Mouse (Mus musculus) megakaryocyte progenitor cell, adult 5-6 weeks (primary cell): ENCODE data around the gene Med12l. TPM values are rescaled to one million over a fixed set of nuclear protein-coding genes. Genes with fewer than 3 reads are reported as not detected.
A peak's percentile ranks its signal among the peaks of the same experiment; 100 is the strongest.

Source experiments
- ATAC-seq: replicated peaks from 2 replicates; pipeline ENCODE4 v1.8.0; 2016; ENCODE audit warnings: mild to moderate bottlenecking, moderate TSS enrichment, inconsistent platforms; ENCODE audit not compliant: poor library complexity
- total RNA-seq, 2 experiments: library from RNA; stranded (forward) in 1 of 2; stranded (reverse) in 1 of 2; fragments of 157-497, 149-512 nt in 1 of 2; fragments of 200-1000 nt in 1 of 2; gene quantifications; 2 replicates each; pipeline versions ENCODE4 v1.2.3 to v1.2.4; 2015 to 2017

Med12l gene
- total RNA-seq, 2 experiments from 2014 or later = 1.2 to 1.8 TPM

DNA sequence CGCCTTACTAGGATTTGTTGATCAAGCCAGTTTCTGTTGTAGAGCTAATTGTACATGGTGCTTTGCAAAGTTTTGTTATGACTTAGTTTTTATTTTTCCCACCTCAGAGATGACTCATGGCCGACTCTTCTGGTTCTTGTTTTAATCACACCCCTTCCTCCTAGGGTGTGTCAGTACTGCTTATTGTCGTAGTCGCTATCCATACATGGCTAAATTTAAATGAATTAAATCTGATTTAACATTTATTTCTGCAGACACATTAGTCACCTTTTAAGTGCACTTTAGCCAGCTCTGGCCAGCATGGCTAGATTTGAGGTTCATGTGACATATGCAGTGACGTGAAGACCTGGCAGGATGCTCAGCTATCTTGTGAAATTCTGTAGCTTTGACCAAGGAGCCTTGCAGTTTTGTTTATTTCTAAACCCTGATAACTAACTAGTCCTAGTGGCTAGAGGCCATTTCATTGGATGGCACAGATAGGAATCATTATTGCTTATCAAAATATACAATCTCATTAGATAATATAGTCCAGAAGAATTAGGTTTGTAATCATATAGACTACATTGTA is 291.0 kb downstream of the Med12l start:
- no peak for ATAC-seq

DNA sequence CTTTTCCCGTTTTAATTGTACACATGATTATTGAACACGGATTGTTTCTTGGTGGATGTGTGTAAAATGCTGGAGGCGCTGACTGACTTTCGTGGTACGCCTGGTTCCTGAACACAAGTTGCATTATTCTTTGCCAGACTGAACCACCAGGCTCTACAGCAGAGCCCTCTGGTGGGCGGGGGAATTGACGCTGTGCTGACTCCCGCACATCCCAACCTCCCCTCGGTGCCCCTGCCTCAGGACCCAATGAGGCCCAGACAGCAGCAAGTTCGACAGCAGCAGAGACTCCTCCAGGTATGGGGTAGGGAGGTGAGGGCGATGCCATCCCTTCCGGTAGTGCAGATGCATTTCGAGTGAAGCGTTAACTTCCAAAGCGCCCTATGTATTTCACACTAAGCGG is 292.0 kb downstream of the Med12l start:
- ATAC-seq = no peak

DNA sequence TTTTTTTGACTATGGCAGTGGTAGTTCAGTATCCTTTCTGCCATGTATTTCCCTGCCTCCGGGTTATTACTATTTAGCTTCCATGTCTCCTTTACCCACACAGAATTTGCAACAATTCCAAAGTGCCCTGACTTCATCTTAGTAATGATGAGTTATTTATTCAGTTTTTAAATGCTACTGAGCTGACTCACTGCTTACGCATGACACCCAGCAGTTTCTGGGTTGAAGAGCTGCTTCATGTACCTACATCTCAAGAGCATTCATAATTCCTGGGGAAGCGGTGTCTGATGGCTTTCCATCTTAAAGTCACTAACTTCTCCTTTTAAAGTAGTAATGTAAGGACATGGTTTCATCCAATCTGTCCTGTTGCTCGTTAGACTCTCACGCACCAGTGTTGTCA is 299.3 kb downstream of the Med12l start:
- no peak for ATAC-seq

DNA sequence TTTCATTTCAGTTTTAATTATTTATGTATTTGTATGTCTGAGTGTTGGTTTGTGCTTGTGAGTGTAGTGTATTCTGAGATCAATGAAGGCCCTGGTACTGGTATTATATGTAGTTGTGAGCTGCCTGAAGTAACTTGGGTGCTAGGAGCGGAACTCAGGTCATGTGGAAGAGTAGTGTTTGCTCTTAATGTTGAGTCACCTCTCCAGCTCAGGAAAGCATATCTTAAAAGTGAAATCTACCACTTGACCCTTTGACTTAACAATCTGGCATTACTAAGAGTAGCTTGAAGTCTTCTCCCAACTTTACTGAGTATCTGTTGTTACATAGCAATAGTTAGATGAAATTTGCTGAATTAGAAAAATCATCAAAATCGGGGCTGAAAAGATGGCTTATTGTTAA is 299.9 kb downstream of the Med12l start:
- no peak for ATAC-seq

DNA sequence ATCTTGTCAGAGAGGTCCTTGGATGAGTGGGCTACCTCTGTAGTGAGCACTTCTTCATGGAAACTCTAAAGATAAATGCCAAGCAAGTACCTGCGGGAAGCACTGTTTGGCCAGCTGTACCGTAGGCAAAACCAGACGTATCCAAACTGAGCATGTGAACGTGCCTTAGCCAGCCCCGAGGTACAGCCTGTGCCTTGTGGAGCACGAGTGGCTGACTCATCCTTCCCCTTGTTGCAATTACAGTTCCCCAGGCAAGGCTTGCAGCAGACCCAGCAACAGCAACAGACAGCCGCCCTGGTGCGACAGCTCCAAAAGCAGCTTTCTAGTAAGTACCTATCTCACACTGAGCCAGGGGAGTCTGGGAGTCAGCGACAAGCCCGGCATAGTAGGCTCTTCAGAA is 307.0 kb downstream of the Med12l start:
- ATAC-seq = peak; percentile 92

DNA sequence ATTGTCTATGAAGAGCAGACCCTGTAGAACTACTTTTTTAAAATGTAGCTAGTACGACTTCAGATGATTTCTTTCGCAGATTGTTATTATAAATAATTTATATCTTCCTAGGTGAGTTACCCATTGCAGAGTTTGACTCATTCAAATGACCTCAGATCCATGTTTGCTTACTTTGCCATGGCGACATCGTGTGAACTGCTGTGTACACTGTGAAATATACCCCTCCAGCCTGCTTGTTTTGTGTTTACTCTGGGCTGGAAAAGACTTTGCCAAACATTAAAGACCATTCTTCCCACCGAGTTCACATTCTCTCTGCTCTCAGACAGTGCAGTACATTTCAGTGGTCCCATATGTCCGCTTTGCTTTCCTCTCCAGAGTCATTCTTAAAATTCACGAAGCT is 310.5 kb downstream of the Med12l start:
- no peak for ATAC-seq

DNA sequence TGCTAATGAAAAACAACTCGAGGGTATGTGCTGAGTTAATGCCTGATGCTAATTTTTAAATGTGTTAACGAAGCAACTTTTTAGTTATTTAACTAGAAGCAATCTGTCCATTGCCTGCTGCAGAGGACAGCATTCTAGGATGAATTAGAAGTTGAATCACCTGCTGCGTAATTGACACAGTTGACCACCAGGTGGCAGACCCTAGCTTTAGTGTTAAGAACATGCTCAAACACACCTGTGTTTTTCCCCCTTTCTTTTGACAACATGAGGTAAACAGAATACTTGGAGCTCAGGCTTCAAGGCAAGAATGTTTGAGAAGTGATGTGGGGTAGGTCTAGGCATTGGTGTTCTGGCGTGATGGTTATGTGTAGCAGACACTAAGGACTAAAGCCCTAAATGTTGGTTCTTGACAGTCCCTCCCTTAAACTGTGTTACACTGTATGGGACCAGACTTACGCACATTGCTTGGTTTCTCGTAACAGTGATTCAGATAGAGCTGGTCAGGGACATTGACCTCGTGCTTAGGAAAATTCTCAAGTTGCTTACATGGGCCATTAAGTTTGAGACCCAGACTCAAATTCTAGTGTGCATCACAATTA is 315.8 kb downstream of the Med12l start:
- peak; percentile 78 for ATAC-seq

DNA sequence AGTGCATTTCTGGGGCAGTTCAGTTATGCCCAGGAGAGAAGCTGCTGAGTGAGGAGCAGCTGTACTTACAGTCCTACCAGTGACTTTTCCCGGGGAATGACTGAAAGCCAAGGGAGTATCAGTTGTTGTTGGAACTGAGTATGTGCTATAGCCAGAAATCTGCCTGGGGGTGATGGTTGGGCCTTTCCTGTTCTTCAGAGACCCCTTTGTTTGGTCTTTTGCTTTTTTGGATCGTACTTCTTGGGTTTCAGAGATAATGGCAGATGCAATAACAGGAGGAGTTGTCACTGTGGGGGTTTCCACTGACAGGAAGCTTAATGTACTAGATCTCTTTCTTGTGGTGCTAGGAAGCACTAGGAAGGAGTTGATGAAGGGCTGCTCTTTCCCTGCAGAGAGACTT is 322.9 kb downstream of the Med12l start:
- no peak for ATAC-seq

DNA sequence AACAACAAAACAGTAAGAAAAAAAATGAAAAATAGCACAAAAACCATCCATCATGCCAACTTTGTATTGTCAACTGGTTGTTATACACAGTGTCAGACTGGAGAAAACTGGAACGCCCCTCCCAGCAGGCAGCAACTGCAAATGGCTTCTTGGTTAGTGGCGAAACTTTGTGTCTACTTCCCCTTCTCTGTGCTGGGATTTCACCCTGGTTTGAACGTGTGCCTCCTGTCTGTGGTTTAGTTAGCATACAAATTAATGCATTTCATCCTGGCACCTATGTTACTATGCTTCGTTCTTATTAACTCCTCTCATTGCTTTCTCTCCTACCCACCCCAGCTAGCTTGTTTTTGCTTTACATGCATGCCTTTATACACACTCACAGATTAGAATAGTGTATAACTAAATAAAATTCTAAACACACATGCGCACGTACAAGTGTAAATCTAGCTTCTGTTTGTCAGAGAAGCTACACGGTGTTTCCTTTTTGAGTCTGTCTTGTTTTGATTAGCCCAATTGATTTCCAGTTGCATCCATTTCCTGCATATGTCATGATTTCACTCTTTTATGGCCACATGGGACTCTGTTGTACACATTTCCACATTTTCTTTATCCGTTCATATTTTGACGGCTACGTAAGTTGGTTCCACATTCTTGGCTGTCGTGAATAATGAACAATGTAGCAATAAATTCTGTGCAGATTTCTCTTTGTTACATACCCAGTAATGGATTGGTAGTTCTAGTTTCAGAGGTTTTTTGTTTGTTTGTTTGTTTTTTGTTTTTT is 336.2 kb downstream of the Med12l start:
- ATAC-seq = peak; percentile 95

DNA sequence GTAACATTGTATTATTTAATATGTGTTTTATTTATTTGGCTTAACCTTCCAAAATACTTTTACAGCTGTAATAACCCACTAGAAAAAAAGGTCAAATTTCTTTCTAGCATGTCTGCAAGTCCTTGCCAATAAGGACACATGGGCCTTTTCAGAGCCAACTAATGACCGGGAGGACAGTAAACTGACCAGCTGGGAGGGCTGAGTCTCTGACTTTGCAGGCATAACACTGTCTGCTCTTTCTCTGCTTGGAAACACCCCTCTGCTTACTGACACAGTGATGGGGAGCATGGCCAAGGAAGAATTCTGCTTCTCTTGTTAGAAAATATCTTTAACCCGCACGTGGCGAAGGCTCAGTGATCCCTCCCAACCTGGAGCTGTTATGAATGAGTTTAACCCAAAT is 337.4 kb downstream of the Med12l start:
- no peak for ATAC-seq

DNA sequence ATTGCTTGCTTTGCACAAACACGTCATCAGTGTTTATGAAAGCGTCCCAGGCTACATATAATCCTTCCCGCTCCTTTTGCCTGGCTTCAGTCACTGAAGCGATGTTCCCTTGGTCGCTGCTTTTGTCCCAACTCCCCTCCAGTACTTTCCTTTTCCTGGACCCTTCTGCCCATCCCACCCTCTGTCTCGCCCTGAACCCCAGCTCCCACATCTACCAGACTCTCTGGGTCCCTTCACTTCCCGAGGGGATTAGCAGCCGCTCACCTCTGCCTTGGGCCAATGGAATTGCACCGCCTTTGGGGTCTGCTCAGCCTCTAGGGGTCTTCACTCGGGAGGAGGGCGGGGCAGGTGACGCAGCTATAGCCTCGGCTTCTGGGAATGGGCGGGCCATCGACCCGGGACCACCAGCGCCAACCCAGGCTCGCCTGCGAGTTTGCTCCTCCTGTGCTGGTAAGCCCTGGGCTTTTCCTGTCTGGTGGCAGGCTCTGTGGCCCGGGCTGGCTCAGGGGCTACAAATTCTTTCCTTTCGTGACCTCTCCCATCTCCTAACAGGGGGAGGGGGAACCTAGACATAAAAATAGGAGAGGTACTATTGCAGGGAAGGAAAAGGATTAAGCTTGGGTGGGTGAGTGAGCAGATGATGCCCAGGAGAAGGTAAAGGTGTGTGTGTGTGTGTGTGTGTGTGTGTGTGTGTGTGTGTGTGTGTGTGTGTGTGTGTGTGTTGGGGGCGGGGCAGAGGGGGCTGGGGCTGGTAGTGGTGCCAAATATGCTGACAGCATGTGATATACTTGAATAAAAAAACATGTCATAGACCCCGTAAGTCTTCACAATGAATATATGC is 338.7 kb downstream of the Med12l start, which contains the start of gene Igsf10:
Igsf10 (minus strand) TSS at position 330 of the 841 bp plus-strand sequence.
- ATAC-seq = peak; percentile 39

DNA sequence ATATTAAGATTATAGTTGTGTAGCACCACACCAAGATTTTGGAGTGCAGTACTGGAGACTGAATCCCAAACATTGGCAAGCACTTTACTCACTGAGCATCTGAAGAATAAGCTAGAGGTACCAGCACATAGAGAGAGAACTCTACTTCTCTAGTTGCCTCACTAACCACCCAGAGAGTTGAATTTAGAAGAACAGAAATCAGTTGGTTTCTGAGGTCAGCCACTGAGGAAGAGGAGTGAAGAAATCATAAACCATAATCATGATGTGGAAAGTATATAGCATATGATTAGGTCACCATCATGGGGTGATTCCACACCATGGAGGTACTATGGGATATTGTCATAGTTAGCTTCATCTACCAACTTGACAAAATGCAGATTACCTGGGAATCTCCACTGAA is 346.1 kb downstream of the Med12l start:
- ATAC-seq = peak; percentile 100

DNA sequence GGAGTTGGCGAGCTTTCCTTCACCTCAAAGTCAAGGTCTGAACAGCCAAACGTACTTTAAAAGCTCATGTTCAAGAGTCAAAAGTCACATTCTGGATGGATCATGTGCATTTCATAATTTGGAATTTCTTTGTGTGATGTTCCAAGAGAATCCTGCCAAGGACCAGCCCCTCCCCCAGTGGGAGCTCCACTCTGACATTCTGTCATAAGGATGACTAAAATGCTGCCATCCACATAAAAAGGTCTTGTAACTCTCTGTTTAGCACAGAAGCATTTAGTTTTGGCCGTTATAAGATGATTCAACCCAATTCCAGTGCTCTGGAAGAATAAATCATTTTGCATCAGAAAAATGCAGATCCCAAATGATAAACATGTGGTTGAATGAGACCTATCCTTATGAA is 348.5 kb downstream of the Med12l start:
- ATAC-seq = no peak

DNA sequence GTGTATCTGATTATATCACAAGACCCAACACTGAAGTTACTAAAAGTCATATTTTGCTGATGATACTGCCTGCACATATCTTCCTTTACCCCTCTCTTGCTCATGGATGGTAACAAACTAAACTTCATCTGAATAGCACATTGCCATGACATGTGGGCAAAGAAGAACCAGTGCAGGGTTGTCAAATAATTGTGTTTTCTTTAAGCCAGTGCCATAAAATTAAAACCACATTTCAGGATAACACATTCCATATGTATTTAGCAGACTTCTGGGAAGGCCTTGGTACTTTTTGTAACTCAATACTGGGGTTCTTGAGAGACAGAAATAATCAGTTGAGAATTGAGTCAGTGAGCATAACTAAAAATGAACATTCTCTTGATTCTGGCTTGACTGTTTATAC is 354.5 kb downstream of the Med12l start:
- no peak for ATAC-seq

DNA sequence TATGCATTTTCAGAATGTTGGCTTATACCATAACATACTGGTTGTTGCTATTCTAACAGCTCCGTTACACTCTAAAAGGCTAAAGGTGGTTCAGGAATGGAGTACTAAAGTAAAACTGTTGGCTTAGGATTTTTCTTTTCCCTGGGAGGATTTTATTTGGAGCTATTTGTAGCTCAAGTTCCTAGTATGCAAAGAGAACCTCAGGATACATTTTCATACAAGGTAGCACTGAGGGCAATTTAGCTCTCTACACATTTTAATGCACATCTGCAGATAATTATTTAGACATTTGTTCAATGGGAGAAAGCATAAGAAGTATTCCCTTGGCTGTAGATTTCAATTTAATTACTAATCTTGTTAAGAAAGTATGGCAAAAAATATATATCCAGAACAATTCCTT is 356.3 kb downstream of the Med12l start:
- no peak for ATAC-seq

Other genes starting within 250 kb of the Med12l start
- gene Mindy4b-ps, start 183.5 kb upstream of the Med12l start, total RNA-seq (2015) = not detected in 2 replicates
- not detected in 2 replicates for gene Mindy4b-ps, start 183.5 kb upstream of the Med12l start, total RNA-seq (2017)
- gene Clrn1, start 120.5 kb upstream of the Med12l start, total RNA-seq (2015) = not detected in 2 replicates
- gene Clrn1, start 120.5 kb upstream of the Med12l start, total RNA-seq (2017) = not detected in 2 replicates
- 24.3 and 26.9 TPM in 2 replicates for gene Gpr171, start 96.0 kb downstream of the Med12l start, total RNA-seq (2015)
- gene Gpr171, start 96.0 kb downstream of the Med12l start, total RNA-seq (2017) = 23.1 and 31.9 TPM in 2 replicates
- 5.7 and 7.2 TPM in 2 replicates for gene P2ry14, start 147.8 kb downstream of the Med12l start, total RNA-seq (2015)
- 5.0 and 8.0 TPM in 2 replicates for gene P2ry14, start 147.8 kb downstream of the Med12l start, total RNA-seq (2017)
- gene Gpr87, start 189.3 kb downstream of the Med12l start, total RNA-seq (2015) = not detected in 2 replicates
- gene Gpr87, start 189.3 kb downstream of the Med12l start, total RNA-seq (2017) = not detected in 2 replicates
- gene P2ry13, start 205.1 kb downstream of the Med12l start, total RNA-seq (2015) = 0.95 and 1.6 TPM in 2 replicates
- gene P2ry13, start 205.1 kb downstream of the Med12l start, total RNA-seq (2017) = 0.78 and 0.83 TPM in 2 replicates